Mouse (Mus musculus) kidney, embryonic 14.5 days (tissue): ENCODE data around the gene Vmn2r8. TPM values are rescaled to one million over a fixed set of nuclear protein-coding genes. Genes with fewer than 3 reads are reported as not detected.

Experiments used
- polyA plus RNA-seq: library from polyadenylated mRNA; unstranded; fragments of >200 nt; fragmentation: Nextera tagmentation; extraction: Ambion mirVana; gene quantifications from 2 replicates; pipeline ENCODE4 v1.2.1, GENCODE M21; 2014

The Vmn2r8 gene
- polyA plus RNA-seq, 1 experiment from 2014 or later: not detected

Other genes starting within 250 kb of the Vmn2r8 start
- gene Gak, start 179.1 kb downstream of the Vmn2r8 start, polyA plus RNA-seq: 30.4 and 48.8 TPM in 2 replicates
- 23.0 and 29.0 TPM in 2 replicates for gene Tmem175, start 179.1 kb downstream of the Vmn2r8 start, polyA plus RNA-seq
- gene Idua, start 148.5 kb downstream of the Vmn2r8 start, polyA plus RNA-seq: 11.0 and 11.3 TPM in 2 replicates
- 5.0 and 9.1 TPM in 2 replicates for gene Dgkq, start 139.2 kb downstream of the Vmn2r8 start, polyA plus RNA-seq
- 0.80 and 1.5 TPM in 2 replicates for gene Slc26a1, start 133.3 kb downstream of the Vmn2r8 start, polyA plus RNA-seq
- 24.0 and 32.7 TPM in 2 replicates for gene Fgfrl1, start 116.5 kb downstream of the Vmn2r8 start, polyA plus RNA-seq
- gene Rnf212, start 33.9 kb downstream of the Vmn2r8 start, polyA plus RNA-seq: not detected in 2 replicates
- not detected in 2 replicates for gene Tmed11, start 13.5 kb downstream of the Vmn2r8 start, polyA plus RNA-seq
- not detected in 2 replicates for gene Vmn2r9, start 43.8 kb upstream of the Vmn2r8 start, polyA plus RNA-seq
- gene Vmn2r10, start 197.7 kb upstream of the Vmn2r8 start, polyA plus RNA-seq: not detected in 2 replicates